Mouse (Mus musculus) Patski (cell line): ENCODE data around the gene Wdr54. TPM values are rescaled to one million over a fixed set of nuclear protein-coding genes. Genes with fewer than 3 reads are reported as not detected.
A peak's percentile ranks its signal among the peaks of the same experiment; 100 is the strongest.

ENCODE experiments used
- ATAC-seq: fragments of 100-300 bp; one replicate; pipeline ENCODE4 v1.8.0; 2021
- CTCF ChIA-PET: fragments of 350-600 bp; sonication (Branson Sonifier 250); formaldehyde crosslinking; loops from one replicate; lab custom pipeline; 2022; ENCODE audit warnings: inconsistent platforms; lab: Charles Lee
- POLR2A ChIA-PET: fragments of 350-600 bp; sonication (Branson Sonifier 250); formaldehyde crosslinking; loops from one replicate; lab custom pipeline; 2022; ENCODE audit warnings: antibody characterized with exemption, inconsistent platforms; lab: Charles Lee
- DNase-seq: peaks from one replicate; pipeline ENCODE4 v3.0.0-alpha.2; 2011; ENCODE audit warnings: low read depth, low spot score
- H3K27me3 ChIP-seq: fragments of 371-371 bp; one replicate; pipeline ENCODE4 v1.5.1; 2021
- CTCF ChIP-seq: fragments of 100-300 bp; IDR thresholded peaks from one replicate; pipeline ENCODE4 v1.5.1; 2021
- in situ Hi-C: fragments of 300-500 bp; cut with MboI; formaldehyde crosslinking; loops from 3 replicates; pipeline ENCODE4 v1.11.1; 2018; ENCODE audit warnings: low pct_unique_long_range_greater_than_20kb, mixed read lengths
- polyA plus RNA-seq: library from polyadenylated mRNA; unstranded; gene quantifications from one replicate; pipeline ENCODE4 v1.2.3, GENCODE M21; 2021

The Wdr54 gene
- polyA plus RNA-seq, 1 experiment from 2014 or later = 18.9 TPM

- no peak for DNase-seq
- no peak for ATAC-seq
- in situ Hi-C loops = no loop called here
- no peaks in the 10 kb centered on the region for H3K27me3 ChIP-seq
- TF ChIP-seq CTCF = no peak
- POLR2A ChIA-PET = no interaction called here
- CTCF ChIA-PET = interaction anchor here (0.6 to 0.7 kb wide), 2 partner anchors 25 to 30 kb away, joined by 3 read pairs; no protein-coding TSS in a partner anchor
These were observed 22.0 kb downstream of the Wdr54 start for GRCm38 (mm10) chr6:83134226-83134625.

- in situ Hi-C loops = no loop called here
- DNase-seq = no peak
- H3K27me3 ChIP-seq = no peaks in the 10 kb centered on the region
- ChIA-PET CTCF (no interaction called here), POLR2A (interaction anchor here (0.7 to 1.1 kb wide), 3 partner anchors 8 to 14 kb away, joined by 6 to 15 read pairs (median 7); no protein-coding TSS in a partner anchor)
- no peak for ATAC-seq
- no peak for TF ChIP-seq CTCF
These were observed 23.8 kb downstream of the Wdr54 start for GRCm38 (mm10) chr6:83132176-83132919.

GRCm38 (mm10) chr6:83131469-83132034 lies 24.6 kb downstream of the Wdr54 start:
- POLR2A ChIA-PET = no interaction called here
- no peaks in the 10 kb centered on the region for H3K27me3 ChIP-seq
- in situ Hi-C loops = no loop called here
- TF ChIP-seq CTCF = no peak
- CTCF ChIA-PET = no interaction called here
- DNase-seq (no peak), ATAC-seq (no peak)

- no peaks in the 10 kb centered on the region for H3K27me3 ChIP-seq
- in situ Hi-C loops = no loop called here
- ChIA-PET CTCF (no interaction called here), POLR2A (no interaction called here)
- DNase-seq (no peak), ATAC-seq (no peak)
- no peak for TF ChIP-seq CTCF
These were observed 28.8 kb downstream of the Wdr54 start for GRCm38 (mm10) chr6:83127419-83127818.

GRCm38 (mm10) chr6:83125331-83125730 lies 30.9 kb downstream of the Wdr54 start, which contains the start of gene Ino80b:
TSS of gene Ino80b (minus strand) at chr6:83125431.
- no peaks in the 10 kb centered on the region for H3K27me3 ChIP-seq
- DNase-seq (no peak), ATAC-seq (no peak)
- no peak for TF ChIP-seq CTCF
- in situ Hi-C loops = no loop called here
- ChIA-PET POLR2A (interaction anchor here (0.6 to 0.9 kb wide), 2 partner anchors 28 to 153 kb away, joined by 3 to 4 read pairs; no protein-coding TSS in a partner anchor), CTCF (no interaction called here)

GRCm38 (mm10) chr6:83124851-83125312 lies 31.3 kb downstream of the Wdr54 start:
- ChIA-PET POLR2A (interaction anchor here (0.6 to 1.1 kb wide), 5 partner anchors 8 to 501 kb away, joined by 3 to 6 read pairs (median 3); no protein-coding TSS in a partner anchor), CTCF (interaction anchor here (3.0 kb wide), 1 partner anchor 128 kb away, joined by 10 read pairs; no protein-coding TSS in a partner anchor)
- no peaks in the 10 kb centered on the region for H3K27me3 ChIP-seq
- TF ChIP-seq CTCF = no peak
- ATAC-seq (no peak), DNase-seq (peak; percentile 84)
- in situ Hi-C loops = no loop called here

GRCm38 (mm10) chr6:83122961-83123360 lies 33.2 kb downstream of the Wdr54 start:
- no peaks in the 10 kb centered on the region for H3K27me3 ChIP-seq
- ATAC-seq = no peak
- no peak for DNase-seq
- TF ChIP-seq CTCF = no peak
- ChIA-PET CTCF (interaction anchor here (1.3 to 3.0 kb wide), 2 partner anchors 14 to 126 kb away, joined by 3 to 10 read pairs; no protein-coding TSS in a partner anchor), POLR2A (interaction anchor here (0.7 to 1.4 kb wide), 2 partner anchors 14 to 26 kb away, joined by 7 read pairs; no protein-coding TSS in a partner anchor)
- in situ Hi-C loops = no loop called here

GRCm38 (mm10) chr6:83121863-83122710 lies 34.1 kb downstream of the Wdr54 start:
- peak; percentile 3 for ATAC-seq
- ChIA-PET POLR2A (interaction anchor here (0.9 to 2.4 kb wide), 5 partner anchors 12 to 44 kb away, joined by 3 to 11 read pairs (median 7); partner anchors contain the start of genes 1700003E16Rik and Wdr54), CTCF (interaction anchor here (1.2 to 3.0 kb wide), 6 partner anchors 15 to 125 kb away, joined by 3 to 10 read pairs (median 3); no protein-coding TSS in a partner anchor)
- H3K27me3 ChIP-seq = no peaks in the 10 kb centered on the region
- TF ChIP-seq CTCF = no peak
- DNase-seq = no peak
- in situ Hi-C loops = no loop called here

- ChIA-PET CTCF (interaction anchor here (1.2 to 1.4 kb wide), 5 partner anchors 25 to 124 kb away, joined by 3 to 6 read pairs (median 3); no protein-coding TSS in a partner anchor), POLR2A (interaction anchor here (0.6 to 2.4 kb wide), 6 partner anchors 11 to 153 kb away, joined by 3 to 11 read pairs (median 6); partner anchors contain the start of genes 1700003E16Rik, Rtkn and Wdr54)
- TF ChIP-seq CTCF = no peak
- ATAC-seq (peak; percentile 96), DNase-seq (peak; percentile 99)
- H3K27me3 ChIP-seq = no peaks in the 10 kb centered on the region
- in situ Hi-C loops = no loop called here
These were observed 35.0 kb downstream of the Wdr54 start, which contains the start of gene Wbp1 for GRCm38 (mm10) chr6:83120930-83121862. TSS of gene Wbp1 (minus strand) at chr6:83121559.
